Mouse (Mus musculus): ENCODE measurements around the gene Ptrh1. TPM values are rescaled to one million over a fixed set of nuclear protein-coding genes. Genes with fewer than 3 reads are reported as not detected.

Ptrh1 gene
- polyA plus RNA-seq, 1 experiment: 7.9 TPM

Other genes starting within 250 kb of the Ptrh1 start
- gene Fam102a, start 240.5 kb upstream of the Ptrh1 start, polyA plus RNA-seq (2012; rRNA removed): 34.3 and 41.8 TPM in 2 replicates
- gene Dpm2, start 204.9 kb upstream of the Ptrh1 start, polyA plus RNA-seq (2012; rRNA removed): 145 and 160 TPM in 2 replicates
- 22.7 and 23.6 TPM in 2 replicates for gene Pip5kl1, start 201.0 kb upstream of the Ptrh1 start, polyA plus RNA-seq (2012; rRNA removed)
- 0.38 and 0.46 TPM in 2 replicates for gene 9430097D07Rik, start 200.1 kb upstream of the Ptrh1 start, polyA plus RNA-seq (2012; rRNA removed)
- gene St6galnac4, start 188.7 kb upstream of the Ptrh1 start, polyA plus RNA-seq (2012; rRNA removed): 32.4 and 34.4 TPM in 2 replicates
- 98.8 and 112 TPM in 2 replicates for gene St6galnac6, start 176.1 kb upstream of the Ptrh1 start, polyA plus RNA-seq (2012; rRNA removed)
- 151 and 154 TPM in 2 replicates for gene Ak1, start 154.0 kb upstream of the Ptrh1 start, polyA plus RNA-seq (2012; rRNA removed)
- 34.7 and 37.7 TPM in 2 replicates for gene Eng, start 129.2 kb upstream of the Ptrh1 start, polyA plus RNA-seq (2012; rRNA removed)
- gene Fpgs, start 71.6 kb upstream of the Ptrh1 start, polyA plus RNA-seq (2012; rRNA removed): 16.8 and 24.8 TPM in 2 replicates
- gene Cdk9, start 62.7 kb upstream of the Ptrh1 start, polyA plus RNA-seq (2012; rRNA removed): 250 and 268 TPM in 2 replicates
- 28.1 and 28.6 TPM in 2 replicates for gene Sh2d3c, start 54.7 kb upstream of the Ptrh1 start, polyA plus RNA-seq (2012; rRNA removed)
- 3.2 and 3.5 TPM in 2 replicates for gene 6330409D20Rik, start 34.8 kb upstream of the Ptrh1 start, polyA plus RNA-seq (2012; rRNA removed)
- 60.0 and 69.0 TPM in 2 replicates for gene Tor2a, start 18.6 kb upstream of the Ptrh1 start, polyA plus RNA-seq (2012; rRNA removed)
- 1.7 and 1.9 TPM in 2 replicates for gene Ttc16, start 153 bp upstream of the Ptrh1 start, polyA plus RNA-seq (2012; rRNA removed)
- gene Cfap157, start 8.6 kb downstream of the Ptrh1 start, polyA plus RNA-seq (2012; rRNA removed): 1.8 and 4.8 TPM in 2 replicates
- gene Stxbp1, start 71.5 kb downstream of the Ptrh1 start, polyA plus RNA-seq (2012; rRNA removed): 666 and 673 TPM in 2 replicates
- gene Fam129b, start 100.3 kb downstream of the Ptrh1 start, polyA plus RNA-seq (2012; rRNA removed): 28.3 and 30.0 TPM in 2 replicates
- 374 and 403 TPM in 2 replicates for gene Rpl12, start 185.8 kb downstream of the Ptrh1 start, polyA plus RNA-seq (2012; rRNA removed)
- 21.5 and 26.0 TPM in 2 replicates for gene Lrsam1, start 185.8 kb downstream of the Ptrh1 start, polyA plus RNA-seq (2012; rRNA removed)
- gene Slc2a8, start 206.3 kb downstream of the Ptrh1 start, polyA plus RNA-seq (2012; rRNA removed): 37.7 and 40.8 TPM in 2 replicates